Mouse (Mus musculus): Measurements from ENCODE around the gene Gm33543.

The Gm33543 gene

GRCm38 (mm10) chr10:95777701-95778320, 64.9 kb downstream of the Gm33543 start:
- no peak for DNase-seq (ENCODE audit: low spot score)

GRCm38 (mm10) chr10:95777071-95777470, 65.7 kb downstream of the Gm33543 start:
- DNase-seq (ENCODE audit: low spot score): no peak

- no peak for DNase-seq (ENCODE audit: low spot score)
Measured at GRCm38 (mm10) chr10:95774856-95775255, 67.9 kb downstream of the Gm33543 start.

- no peak for DNase-seq (ENCODE audit: low spot score)
Measured at GRCm38 (mm10) chr10:95774001-95774628, 68.6 kb downstream of the Gm33543 start.
